Mouse (Mus musculus) neural tube, embryonic 11.5 days (tissue): ENCODE results near the gene Hoxc13. TPM values are rescaled to one million over a fixed set of nuclear protein-coding genes. Genes with fewer than 3 reads are reported as not detected.

Source experiments
- ATAC-seq: fragments of 200-750 bp; cut with Nextera tagmentation; 2 replicates; pipeline ENCODE4 v1.8.0; 2017; ENCODE audit warnings: moderate number of reproducible peaks, mild to moderate bottlenecking, moderate TSS enrichment, moderate library complexity; ENCODE audit not compliant: insufficient read depth, low FRiP score, low TSS enrichment
- DNase-seq: peaks from one replicate; pipeline ENCODE4 v3.0.0-alpha.2; 2015; ENCODE audit warnings: low spot score
- H3K27ac ChIP-seq: fragments of 300-500 bp; sonication (generic); 2 replicates; pipeline ENCODE4 v1.5.1; 2014; ENCODE audit warnings: low read depth, mild to moderate bottlenecking, low read length
- H3K27me3 ChIP-seq: fragments of 300-500 bp; sonication (generic); 2 replicates; pipeline ENCODE4 v1.6.1; 2014; ENCODE audit warnings: mild to moderate bottlenecking, low read length, mixed read lengths; ENCODE audit not compliant: control insufficient read depth, insufficient read depth
- H3K36me3 ChIP-seq: fragments of 300-500 bp; sonication (generic); 2 replicates; pipeline ENCODE4 v1.6.1; 2014; ENCODE audit warnings: mild to moderate bottlenecking, low read length, moderate library complexity, mixed read lengths; ENCODE audit not compliant: control insufficient read depth, insufficient read depth
- H3K4me1 ChIP-seq: fragments of 300-500 bp; sonication (generic); 2 replicates; pipeline ENCODE4 v1.6.1; 2014; ENCODE audit warnings: low read length, mixed read lengths; ENCODE audit not compliant: control insufficient read depth, insufficient read depth
- H3K4me2 ChIP-seq: fragments of 300-500 bp; sonication (generic); 2 replicates; pipeline ENCODE4 v1.6.1; 2014; ENCODE audit warnings: low read depth, mild to moderate bottlenecking, moderate library complexity
- H3K4me3 ChIP-seq: fragments of 300-500 bp; sonication (generic); 2 replicates; pipeline ENCODE4 v1.5.1; 2014; ENCODE audit warnings: low read depth, low read length
- H3K9ac ChIP-seq: fragments of 300-500 bp; sonication (generic); 2 replicates; pipeline ENCODE4 v1.6.1; 2014; ENCODE audit warnings: mild to moderate bottlenecking, low read length
- H3K9me3 ChIP-seq: fragments of 300-500 bp; sonication (generic); 2 replicates; pipeline ENCODE4 v1.6.1; 2016; ENCODE audit warnings: low read length; ENCODE audit not compliant: control insufficient read depth
- WGBS: fragments of 180-500 bp; shearing (Covaris S2); extraction: QIAGEN DNeasy Blood & Tissue Kit; methylation state at CpG from one replicate; pipeline ENCODE4 v1.1.7; 2014; 5-methylcytosine and 5-hydroxymethylcytosine counted together
- microRNA-seq: library from miRNA; unstranded; fragments of <30 nt; microRNA quantifications from one replicate; pipeline ENCODE4, GENCODE M21; 2016
- polyA plus RNA-seq: library from polyadenylated mRNA; unstranded; fragments of >200 nt; fragmentation: Nextera tagmentation; extraction: Ambion mirVana; gene quantifications from 2 replicates; pipeline ENCODE4 v1.2.1, GENCODE M21; 2014

Hoxc13 gene
- polyA plus RNA-seq, 1 experiment from 2014 or later: 4.5 TPM

GRCm38 (mm10) chr15:102972753-102973152 lies 51.9 kb downstream of the Hoxc13 start:
- peak overlapping the region; percentile 95 for H3K4me3 ChIP-seq
- H3K27me3 ChIP-seq: peaks cover 78% of the 10 kb centered on the region
- peak overlapping the region; percentile 90 for H3K4me2 ChIP-seq
- H3K9ac ChIP-seq: peak overlapping the region; percentile 100
- H3K4me1 ChIP-seq: peaks cover 4% of the 10 kb centered on the region; the same call in 1 of the 2 replicates
- no peaks in the 10 kb centered on the region for H3K9me3 ChIP-seq
- ATAC-seq (no peak), DNase-seq (peak; percentile 20)
- WGBS: 2% methylated on average over 6 of the region's 6 CpGs
- H3K36me3 ChIP-seq: no peaks in the 10 kb centered on the region
- H3K27ac ChIP-seq: peak overlapping the region; percentile 83

GRCm38 (mm10) chr15:102975034-102975433 lies 54.1 kb downstream of the Hoxc13 start:
- ATAC-seq: no peak
- peak overlapping the region; percentile 100 for H3K9ac ChIP-seq
- under 1% methylated on average over 7 of the region's 7 CpGs for WGBS

GRCm38 (mm10) chr15:102975688-102976111 lies 54.8 kb downstream of the Hoxc13 start:
- Histone ChIP-seq H3K4me3 (peak overlapping the region; percentile 95), H3K4me2 (peak overlapping the region; percentile 90), H3K36me3 (no peaks in the 10 kb centered on the region), H3K27ac (peak overlapping the region; percentile 98), H3K27me3 (peaks cover 73% of the 10 kb centered on the region), H3K4me1 (peaks cover 4% of the 10 kb centered on the region; the same call in 1 of the 2 replicates), H3K9me3 (no peaks in the 10 kb centered on the region), H3K9ac (peak overlapping the region; percentile 100)
- under 1% methylated on average over 21 of the region's 21 CpGs for WGBS
- DNase-seq: no peak
- no peak for ATAC-seq

More at GRCm38 (mm10) chr15:102975034-102975433, 54.1 kb downstream of the Hoxc13 start:
- Histone ChIP-seq H3K4me1 (peaks cover 4% of the 10 kb centered on the region; the same call in 1 of the 2 replicates), H3K9me3 (no peaks in the 10 kb centered on the region), H3K27ac (peak overlapping the region; percentile 98), H3K4me3 (peak overlapping the region; percentile 95), H3K36me3 (no peaks in the 10 kb centered on the region), H3K4me2 (peak overlapping the region; percentile 90), H3K27me3 (peaks cover 73% of the 10 kb centered on the region)
- no peak for DNase-seq

GRCm38 (mm10) chr15:102976171-102976570 lies 55.3 kb downstream of the Hoxc13 start, which contains the start of gene Hoxc9:
Hoxc9 (plus strand) TSS chr15:102976439.
- ATAC-seq: no peak
- H3K4me1 ChIP-seq: peaks cover 4% of the 10 kb centered on the region; the same call in 1 of the 2 replicates
- DNase-seq: no peak
- peak within 1 kb of the TSS; percentile 90 for H3K4me2 ChIP-seq
- 3% methylated on average over 12 of the region's 20 CpGs for WGBS
- H3K9me3 ChIP-seq: no peaks in the 10 kb centered on the region
- peak within 1 kb of the TSS; percentile 95 for H3K4me3 ChIP-seq
- peaks cover 73% of the 10 kb centered on the region for H3K27me3 ChIP-seq
- H3K27ac ChIP-seq: peak within 1 kb of the TSS; percentile 98
- H3K36me3 ChIP-seq: no peaks in the 10 kb centered on the region
- H3K9ac ChIP-seq: peak within 1 kb of the TSS; percentile 100

GRCm38 (mm10) chr15:102976631-102977422 lies 55.9 kb downstream of the Hoxc13 start:
- Histone ChIP-seq H3K4me1 (peaks cover 4% of the 10 kb centered on the region; the same call in 1 of the 2 replicates), H3K9me3 (no peaks in the 10 kb centered on the region), H3K4me3 (peak overlapping the region; percentile 95), H3K9ac (peak overlapping the region; percentile 100), H3K27ac (peak overlapping the region; percentile 98), H3K4me2 (peak overlapping the region; percentile 90), H3K27me3 (peaks cover 70% of the 10 kb centered on the region), H3K36me3 (no peaks in the 10 kb centered on the region)
- under 1% methylated on average over 37 of the region's 37 CpGs for WGBS
- ATAC-seq (peak; percentile 18; the same call in 1 of the 2 replicates), DNase-seq (no peak)

- DNase-seq (no peak), ATAC-seq (peak; percentile 17; the same call in 1 of the 2 replicates)
- Histone ChIP-seq H3K27ac (peak overlapping the region; percentile 98), H3K36me3 (no peaks in the 10 kb centered on the region), H3K9ac (peak overlapping the region; percentile 100), H3K27me3 (peaks cover 65% of the 10 kb centered on the region), H3K9me3 (no peaks in the 10 kb centered on the region), H3K4me2 (peak overlapping the region; percentile 90), H3K4me3 (peak overlapping the region; percentile 95), H3K4me1 (peaks cover 4% of the 10 kb centered on the region; the same call in 1 of the 2 replicates)
- WGBS: under 1% methylated on average over 16 of the region's 16 CpGs
These were observed 56.6 kb downstream of the Hoxc13 start for GRCm38 (mm10) chr15:102977423-102977974.

Small RNA genes lying within 50 kb of the gene (microRNA-seq; reads per million reads assigned to microRNA genes)
- 1,273 reads per million, percentile 79 among the genes with 10 or more reads in this experiment for gene Mir196a-2

Other genes starting within 250 kb of the Hoxc13 start
- 64.9 and 66.5 TPM in 2 replicates for gene Atp5g2, start 248.8 kb upstream of the Hoxc13 start, polyA plus RNA-seq
- 36.7 and 40.9 TPM in 2 replicates for gene Calcoco1, start 198.9 kb upstream of the Hoxc13 start, polyA plus RNA-seq
- gene Hoxc12, start 15.7 kb downstream of the Hoxc13 start, polyA plus RNA-seq: 3.0 and 4.6 TPM in 2 replicates
- 1.9 and 2.0 TPM in 2 replicates for gene Hoxc11, start 33.3 kb downstream of the Hoxc13 start, polyA plus RNA-seq
- 58.3 and 60.4 TPM in 2 replicates for gene Hoxc10, start 45.7 kb downstream of the Hoxc13 start, polyA plus RNA-seq
- 36.3 and 37.3 TPM in 2 replicates for gene Hoxc5, start 46.3 kb downstream of the Hoxc13 start, polyA plus RNA-seq
- gene Hoxc9, start 55.3 kb downstream of the Hoxc13 start, polyA plus RNA-seq: 36.1 and 40.0 TPM in 2 replicates
- gene Hoxc8, start 69.5 kb downstream of the Hoxc13 start, polyA plus RNA-seq: 63.7 and 67.1 TPM in 2 replicates
- 95.9 and 96.4 TPM in 2 replicates for gene Hoxc6, start 77.2 kb downstream of the Hoxc13 start, polyA plus RNA-seq
- 62.6 and 67.3 TPM in 2 replicates for gene Hoxc4, start 97.8 kb downstream of the Hoxc13 start, polyA plus RNA-seq
- 55.9 and 65.4 TPM in 2 replicates for gene Smug1, start 246.0 kb downstream of the Hoxc13 start, polyA plus RNA-seq